Mouse (Mus musculus): Measurements from ENCODE around the gene Ube2m. TPM values are rescaled to one million over a fixed set of nuclear protein-coding genes. Genes with fewer than 3 reads are reported as not detected.
"Not testable (repeated sequence)": the region's sequence is repeated elsewhere in the genome, so short reads cannot be mapped to it uniquely, and the experiment has no call there.

Ube2m gene
- polyA plus RNA-seq (2014; fragmentation: Nextera tagmentation; extraction: Ambion mirVana) = 165 and 183 TPM in 2 replicates

- WGBS = under 1% methylated on average over 51 of the region's 65 CpGs
- ATAC-seq (replicated peaks; ENCODE audit: low FRiP score) = peak; percentile 91
- H3K4me3 ChIP-seq (ENCODE audit: low read depth, low read length) = peak within 1 kb of the TSS; percentile 85
- peak; percentile 98 for DNase-seq (ENCODE audit: low spot score)
- peak within 1 kb of the TSS; percentile 93 for H3K9ac ChIP-seq (ENCODE audit: low read length)
- H3K9me3 ChIP-seq (ENCODE audit: control insufficient read depth, low read length) = no peaks in the 10 kb centered on the region
- peak within 1 kb of the TSS; percentile 99 for H3K27ac ChIP-seq (ENCODE audit: low read depth, low read length)
- H3K4me2 ChIP-seq (ENCODE audit: low read depth, low read length, severe bottlenecking) = peak within 1 kb of the TSS; percentile 81
- peaks cover 8% of the 10 kb centered on the region for H3K27me3 ChIP-seq (ENCODE audit: control insufficient read depth, insufficient read depth, low read length)
- H3K4me1 ChIP-seq (replicated peaks; ENCODE audit: control insufficient read depth, insufficient read depth, low read length) = peaks cover 16% of the 10 kb centered on the region; the same call in 1 of the 2 replicates
- peaks cover 3% of the 10 kb centered on the region; the same call in 1 of the 2 replicates for H3K36me3 ChIP-seq (ENCODE audit: control insufficient read depth, insufficient read depth, low read length)
Observed at GRCm38 (mm10) chr7:13037901-13038555, at the start of gene Ube2m. TSS of gene Ube2m (minus strand) at chr7:13038275.

DNA sequence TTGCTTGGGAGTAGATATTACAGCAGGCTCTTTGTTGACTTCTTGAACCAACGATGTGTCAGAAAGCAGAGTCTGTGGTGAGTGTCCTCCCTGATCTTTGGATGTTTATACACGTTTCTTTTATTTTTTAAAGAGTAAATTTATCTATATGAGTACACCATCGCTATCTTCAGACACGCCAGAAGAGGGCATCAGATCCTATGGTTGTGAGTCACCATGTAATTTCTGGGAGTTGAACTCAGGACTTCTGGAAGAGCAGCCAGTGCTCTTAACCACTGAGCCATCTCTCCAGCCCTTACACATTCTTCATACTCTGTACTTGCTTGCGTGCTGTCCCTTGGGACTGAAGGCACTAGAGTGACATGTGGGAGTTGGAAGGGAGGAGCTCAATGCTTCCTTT is 34.2 kb upstream of the Ube2m start:
- WGBS = 62% methylated on average over 5 of the region's 5 CpGs
- Histone ChIP-seq H3K4me1 (replicated peaks; ENCODE audit: control insufficient read depth, insufficient read depth, low read length) (no peaks in the 10 kb centered on the region), H3K4me3 (ENCODE audit: low read depth, low read length) (no peak overlapping the region), H3K36me3 (ENCODE audit: control insufficient read depth, insufficient read depth, low read length) (no peaks in the 10 kb centered on the region), H3K9ac (ENCODE audit: low read length) (no peak overlapping the region), H3K27me3 (ENCODE audit: control insufficient read depth, insufficient read depth, low read length) (no peaks in the 10 kb centered on the region), H3K27ac (ENCODE audit: low read depth, low read length) (no peak overlapping the region), H3K9me3 (ENCODE audit: control insufficient read depth, low read length) (no peaks in the 10 kb centered on the region), H3K4me2 (ENCODE audit: low read depth, low read length, severe bottlenecking) (no peak overlapping the region)
- no peak for DNase-seq (ENCODE audit: low spot score)
- no peak for ATAC-seq (replicated peaks; ENCODE audit: low FRiP score)

GRCm38 (mm10) chr7:13063399-13063798 is 25.3 kb upstream of the Ube2m start:
- H3K36me3 ChIP-seq (ENCODE audit: control insufficient read depth, insufficient read depth, low read length); H3K4me1 ChIP-seq (replicated peaks; ENCODE audit: control insufficient read depth, insufficient read depth, low read length); DNase-seq (ENCODE audit: low spot score); H3K9me3 ChIP-seq (ENCODE audit: control insufficient read depth, low read length); H3K27ac ChIP-seq (ENCODE audit: low read depth, low read length); H3K9ac ChIP-seq (ENCODE audit: low read length); H3K4me2 ChIP-seq (ENCODE audit: low read depth, low read length, severe bottlenecking); H3K27me3 ChIP-seq (ENCODE audit: control insufficient read depth, insufficient read depth, low read length); H3K4me3 ChIP-seq (ENCODE audit: low read depth, low read length): not testable (repeated sequence)
- peak; percentile 21; the same call in 1 of the 2 replicates for ATAC-seq (replicated peaks; ENCODE audit: low FRiP score)
- 41% methylated on average over 2 of the region's 2 CpGs for WGBS

- H3K4me2 ChIP-seq (ENCODE audit: low read depth, low read length, severe bottlenecking) = no peak overlapping the region
- no peaks in the 10 kb centered on the region for H3K36me3 ChIP-seq (ENCODE audit: control insufficient read depth, insufficient read depth, low read length)
- H3K27ac ChIP-seq (ENCODE audit: low read depth, low read length) = no peak overlapping the region
- H3K27me3 ChIP-seq (ENCODE audit: control insufficient read depth, insufficient read depth, low read length) = no peaks in the 10 kb centered on the region
- no peak overlapping the region for H3K4me3 ChIP-seq (ENCODE audit: low read depth, low read length)
- no peak overlapping the region for H3K9ac ChIP-seq (ENCODE audit: low read length)
- H3K9me3 ChIP-seq (ENCODE audit: control insufficient read depth, low read length) = no peaks in the 10 kb centered on the region
- 92% methylated on average over 9 of the region's 9 CpGs for WGBS
- no peak for DNase-seq (ENCODE audit: low spot score)
- no peaks in the 10 kb centered on the region for H3K4me1 ChIP-seq (replicated peaks; ENCODE audit: control insufficient read depth, insufficient read depth, low read length)
- ATAC-seq (replicated peaks; ENCODE audit: low FRiP score) = no peak
Observed at GRCm38 (mm10) chr7:13059536-13059935, 21.5 kb upstream of the Ube2m start.

DNA sequence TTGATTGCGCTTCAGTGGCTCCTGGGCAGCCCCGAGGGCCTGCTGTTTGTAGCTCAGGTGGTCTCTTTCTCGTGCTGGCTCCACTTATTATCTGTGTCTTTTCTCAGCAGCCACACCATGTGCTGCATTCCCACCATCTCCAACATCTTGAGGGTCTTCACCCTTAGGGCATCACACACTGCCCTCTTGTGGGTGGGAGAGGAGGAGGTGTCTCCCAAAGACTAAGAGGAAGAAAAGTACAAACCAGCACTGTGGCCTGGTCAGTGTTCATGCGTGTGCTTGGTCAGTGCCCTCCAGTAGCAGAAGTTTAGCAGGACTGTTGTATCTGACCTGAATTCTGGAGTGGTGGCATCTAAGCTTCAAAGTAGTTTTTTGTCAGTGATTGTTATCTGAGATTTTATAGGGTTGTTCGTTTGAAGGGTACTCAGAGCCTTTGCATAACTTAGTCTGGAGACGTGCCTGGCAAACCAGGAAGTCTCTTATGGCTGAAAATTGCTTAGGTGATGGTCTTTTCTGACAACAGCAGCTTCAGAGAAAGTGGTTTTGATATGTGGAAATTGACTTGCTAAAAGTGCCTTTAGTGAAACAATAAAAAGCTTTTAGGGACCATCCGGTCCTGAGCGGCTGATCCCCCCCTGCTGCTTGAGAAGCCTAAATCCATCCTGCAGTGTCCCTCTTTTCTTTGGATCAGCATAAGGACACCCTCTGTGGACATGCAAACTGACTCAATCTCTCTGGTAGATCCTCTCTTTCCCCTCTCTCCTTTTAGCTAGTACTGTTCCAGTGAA is 19.0 kb upstream of the Ube2m start:
- Histone ChIP-seq H3K9me3 (ENCODE audit: control insufficient read depth, low read length) (no peaks in the 10 kb centered on the region), H3K27me3 (ENCODE audit: control insufficient read depth, insufficient read depth, low read length) (no peaks in the 10 kb centered on the region), H3K9ac (ENCODE audit: low read length) (no peak overlapping the region), H3K36me3 (ENCODE audit: control insufficient read depth, insufficient read depth, low read length) (no peaks in the 10 kb centered on the region), H3K4me3 (ENCODE audit: low read depth, low read length) (no peak overlapping the region), H3K27ac (ENCODE audit: low read depth, low read length) (no peak overlapping the region), H3K4me1 (replicated peaks; ENCODE audit: control insufficient read depth, insufficient read depth, low read length) (peaks cover 2% of the 10 kb centered on the region; the same call in 1 of the 2 replicates), H3K4me2 (ENCODE audit: low read depth, low read length, severe bottlenecking) (no peak overlapping the region)
- WGBS = 54% methylated on average over 8 of the region's 8 CpGs
- DNase-seq (ENCODE audit: low spot score) (no peak), ATAC-seq (replicated peaks; ENCODE audit: low FRiP score) (no peak)

GRCm38 (mm10) chr7:13054287-13055010 is 16.4 kb upstream of the Ube2m start, which contains the start of gene Mzf1:
TSS of gene Mzf1 (minus strand) at chr7:13054764.
- H3K9me3 ChIP-seq (ENCODE audit: control insufficient read depth, low read length) = no peaks in the 10 kb centered on the region
- WGBS = under 1% methylated on average over 41 of the region's 41 CpGs

DNA sequence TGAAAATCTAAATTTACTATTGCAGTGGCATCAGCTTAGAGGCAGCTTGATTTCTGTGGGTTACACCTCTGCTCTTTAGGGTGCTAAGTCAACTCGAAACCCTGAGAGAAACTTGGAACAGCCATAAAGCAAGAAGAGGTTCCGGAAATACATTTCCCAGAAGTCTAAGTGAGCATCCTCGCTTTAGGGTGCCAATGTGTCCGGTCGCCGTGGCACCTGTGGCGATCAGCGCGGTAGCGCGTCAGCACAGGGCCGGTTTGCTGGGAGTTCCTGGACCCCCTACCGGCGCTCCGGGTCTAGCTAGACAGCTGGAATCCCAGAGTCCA is 15.8 kb upstream of the Ube2m start:
- Histone ChIP-seq H3K27me3 (ENCODE audit: control insufficient read depth, insufficient read depth, low read length) (no peaks in the 10 kb centered on the region), H3K9ac (ENCODE audit: low read length) (peak overlapping the region; percentile 70), H3K36me3 (ENCODE audit: control insufficient read depth, insufficient read depth, low read length) (no peaks in the 10 kb centered on the region), H3K27ac (ENCODE audit: low read depth, low read length) (peak overlapping the region; percentile 93), H3K4me1 (replicated peaks; ENCODE audit: control insufficient read depth, insufficient read depth, low read length) (peaks cover 2% of the 10 kb centered on the region; the same call in 1 of the 2 replicates), H3K9me3 (ENCODE audit: control insufficient read depth, low read length) (no peaks in the 10 kb centered on the region), H3K4me2 (ENCODE audit: low read depth, low read length, severe bottlenecking) (peak overlapping the region; percentile 63), H3K4me3 (ENCODE audit: low read depth, low read length) (peak overlapping the region; percentile 55)
- DNase-seq (ENCODE audit: low spot score) (no peak), ATAC-seq (replicated peaks; ENCODE audit: low FRiP score) (no peak)
- 3% methylated on average over 15 of the region's 15 CpGs for WGBS

More at GRCm38 (mm10) chr7:13054287-13055010, 16.4 kb upstream of the Ube2m start, which contains the start of gene Mzf1:
- Histone ChIP-seq H3K36me3 (ENCODE audit: control insufficient read depth, insufficient read depth, low read length) (no peaks in the 10 kb centered on the region), H3K4me3 (ENCODE audit: low read depth, low read length) (peak within 1 kb of the TSS; percentile 55), H3K27me3 (ENCODE audit: control insufficient read depth, insufficient read depth, low read length) (no peaks in the 10 kb centered on the region), H3K27ac (ENCODE audit: low read depth, low read length) (peak within 1 kb of the TSS; percentile 93), H3K9ac (ENCODE audit: low read length) (peak within 1 kb of the TSS; percentile 70), H3K4me2 (ENCODE audit: low read depth, low read length, severe bottlenecking) (peak within 1 kb of the TSS; percentile 63), H3K4me1 (replicated peaks; ENCODE audit: control insufficient read depth, insufficient read depth, low read length) (peaks cover 2% of the 10 kb centered on the region; the same call in 1 of the 2 replicates)
- DNase-seq (ENCODE audit: low spot score) (peak; percentile 95), ATAC-seq (replicated peaks; ENCODE audit: low FRiP score) (peak; percentile 96)

GRCm38 (mm10) chr7:13053501-13053900 is 15.4 kb upstream of the Ube2m start:
- Histone ChIP-seq H3K9me3 (ENCODE audit: control insufficient read depth, low read length) (no peaks in the 10 kb centered on the region), H3K27ac (ENCODE audit: low read depth, low read length) (no peak overlapping the region), H3K9ac (ENCODE audit: low read length) (no peak overlapping the region; the same call in 1 of the 2 replicates), H3K4me3 (ENCODE audit: low read depth, low read length) (peak overlapping the region; percentile 55; the same call in 1 of the 2 replicates), H3K4me2 (ENCODE audit: low read depth, low read length, severe bottlenecking) (peak overlapping the region; percentile 63; the same call in 1 of the 2 replicates), H3K27me3 (ENCODE audit: control insufficient read depth, insufficient read depth, low read length) (no peaks in the 10 kb centered on the region), H3K4me1 (replicated peaks; ENCODE audit: control insufficient read depth, insufficient read depth, low read length) (peaks cover 2% of the 10 kb centered on the region; the same call in 1 of the 2 replicates), H3K36me3 (ENCODE audit: control insufficient read depth, insufficient read depth, low read length) (no peaks in the 10 kb centered on the region)
- ATAC-seq (replicated peaks; ENCODE audit: low FRiP score) (no peak), DNase-seq (ENCODE audit: low spot score) (no peak)
- WGBS = 99% methylated on average over 2 of the region's 2 CpGs

Measured in forebrain, embryonic 11.5 days (tissue).